Mouse (Mus musculus) hindbrain, embryonic 10.5 days (tissue): Measurements from ENCODE around the gene Tapbp. TPM values are rescaled to one million over a fixed set of nuclear protein-coding genes. Genes with fewer than 3 reads are reported as not detected.
"Not testable (repeated sequence)": the region's sequence is repeated elsewhere in the genome, so short reads cannot be mapped to it uniquely, and the experiment has no call there.

Experiments used
- DNase-seq: peaks from one replicate; pipeline ENCODE4 v3.0.0-alpha.2; 2017; ENCODE audit warnings: low spot score
- H3K27ac ChIP-seq: fragments of 300-500 bp; sonication (generic); 2 replicates; pipeline ENCODE4 v1.5.1; 2016; ENCODE audit warnings: mild to moderate bottlenecking, moderate library complexity
- H3K27me3 ChIP-seq: fragments of 300-500 bp; sonication (generic); 2 replicates; pipeline ENCODE4 v1.6.1; 2016; ENCODE audit warnings: mild to moderate bottlenecking; ENCODE audit not compliant: poor library complexity, insufficient read depth, severe bottlenecking
- H3K36me3 ChIP-seq: fragments of 300-500 bp; sonication (generic); 2 replicates; pipeline ENCODE4 v1.6.1; 2016; ENCODE audit warnings: mild to moderate bottlenecking, moderate library complexity
- H3K4me1 ChIP-seq: fragments of 300-500 bp; sonication (generic); replicated peaks from 2 replicates; pipeline ENCODE4 v1.6.1; 2016; ENCODE audit warnings: mild to moderate bottlenecking
- H3K4me3 ChIP-seq: fragments of 300-500 bp; sonication (generic); 2 replicates; pipeline ENCODE4 v1.5.1; 2016; ENCODE audit warnings: mild to moderate bottlenecking, moderate library complexity
- H3K9me3 ChIP-seq: fragments of 300-500 bp; sonication (generic); 2 replicates; pipeline ENCODE4 v1.6.1; 2016; ENCODE audit warnings: mild to moderate bottlenecking, moderate library complexity
- WGBS: fragments of 180-500 bp; shearing (Covaris S2); methylation state at CpG from one replicate; pipeline ENCODE4 v1.1.7; 2016; 5-methylcytosine and 5-hydroxymethylcytosine counted together
- polyA plus RNA-seq: library from polyadenylated mRNA; unstranded; fragments of >200 nt; fragmentation: Nextera tagmentation; extraction: Ambion mirVana; gene quantifications from 2 replicates; pipeline ENCODE4 v1.2.1, GENCODE M21; 2016

Tapbp gene
- polyA plus RNA-seq: 14.5 and 17.2 TPM in 2 replicates

GRCm38 (mm10) chr17:33915671-33916250, at the start of gene Tapbp, which contains the start of gene Zbtb22:
Gene Tapbp, plus strand, starts transcription at chr17:33915899.
Gene Zbtb22, plus strand, starts transcription at chr17:33915904.
- Histone ChIP-seq H3K27me3 (0 out of 2 replicates have a peak, but pooled peaks cover 17% of the 10 kb centered on the region), H3K4me1 (peaks cover 70% of the 10 kb centered on the region), H3K4me3 (peak within 1 kb of the TSS; percentile 79), H3K27ac (peak within 1 kb of the TSS; percentile 96), H3K36me3 (peaks cover 65% of the 10 kb centered on the region), H3K9me3 (0 out of 2 replicates have a peak, but pooled peaks cover 2% of the 10 kb centered on the region)
- peak; percentile 98 for DNase-seq
- under 1% methylated on average over 34 of the region's 34 CpGs for WGBS

DNA sequence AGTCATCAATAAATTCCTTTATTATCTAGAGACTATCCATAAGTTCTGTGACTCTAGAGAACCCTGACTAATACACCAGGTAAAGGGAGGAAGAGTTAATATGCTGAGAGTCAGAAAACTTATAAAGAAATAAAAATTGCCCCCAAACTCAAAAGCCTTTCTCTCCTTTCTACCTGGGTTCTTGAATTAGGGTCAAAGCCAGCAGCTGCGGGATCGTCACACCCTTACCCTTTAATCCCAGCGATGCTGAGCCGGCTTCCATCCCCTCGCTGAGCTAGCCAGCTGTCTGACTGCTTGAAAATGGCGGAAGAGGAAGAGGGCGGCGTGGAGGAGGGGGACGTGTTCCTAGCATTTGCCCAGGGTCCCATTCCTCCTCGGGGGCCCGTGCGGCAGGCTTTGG, 42.2 kb upstream of the Tapbp start, which contains the start of gene Gm7029:
TSS of gene Gm7029 (plus strand) at position 301 of the 400 bp plus-strand sequence.
- H3K9me3 ChIP-seq, H3K27me3 ChIP-seq, H3K4me3 ChIP-seq, H3K27ac ChIP-seq, DNase-seq, H3K4me1 ChIP-seq: not testable (repeated sequence)
- WGBS: 82% methylated on average over 5 of the region's 12 CpGs
- H3K36me3 ChIP-seq: peaks cover 42% of the 10 kb centered on the region

DNA sequence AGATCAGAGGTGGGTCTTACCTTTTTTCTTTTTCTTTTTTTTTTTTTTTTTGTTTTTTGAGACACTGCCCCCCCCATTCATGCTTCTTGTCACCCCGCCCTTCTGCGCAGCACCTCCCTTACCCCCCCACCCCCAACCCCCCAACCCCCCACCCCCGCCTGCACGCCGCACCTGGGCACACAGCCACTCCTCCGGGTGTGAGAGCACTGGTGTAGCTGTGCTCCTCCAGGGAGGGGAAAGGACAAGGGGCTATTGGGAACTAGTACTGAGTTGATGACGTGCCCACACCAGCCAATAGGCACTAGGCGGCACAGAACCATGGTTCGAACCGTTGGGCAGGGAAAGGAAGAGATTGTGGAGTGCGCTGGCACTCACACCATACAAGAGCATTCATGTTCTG, 41.3 kb upstream of the Tapbp start:
- Histone ChIP-seq H3K9me3 (no peaks in the 10 kb centered on the region), H3K27ac (no peak overlapping the region), H3K36me3 (peaks cover 51% of the 10 kb centered on the region), H3K4me3 (no peak overlapping the region), H3K27me3 (no peaks in the 10 kb centered on the region), H3K4me1 (no peaks in the 10 kb centered on the region)
- DNase-seq: no peak
- 92% methylated on average over 10 of the region's 11 CpGs for WGBS

DNA sequence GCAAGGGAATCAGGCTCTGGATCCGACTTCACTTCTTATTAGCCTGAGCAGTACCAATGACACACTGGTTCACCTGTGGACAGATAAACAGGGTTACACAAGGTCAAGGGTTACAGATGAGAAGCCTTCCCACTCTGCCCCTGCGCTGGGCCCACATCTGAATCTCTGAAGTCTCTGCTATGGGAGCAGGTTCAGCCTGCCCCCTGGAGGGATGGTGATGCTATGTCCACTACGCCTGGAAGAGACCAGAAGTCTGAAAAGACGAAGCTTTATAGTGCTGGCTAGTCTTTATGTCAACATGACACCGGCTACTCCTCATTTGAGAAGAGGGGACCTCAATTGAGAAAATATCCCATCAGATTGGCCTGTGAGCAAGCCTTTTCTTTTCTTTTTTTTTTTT, 39.9 kb upstream of the Tapbp start:
- H3K4me3 ChIP-seq, H3K27me3 ChIP-seq, DNase-seq, H3K4me1 ChIP-seq, H3K27ac ChIP-seq, H3K9me3 ChIP-seq: not testable (repeated sequence)
- WGBS: 85% methylated on average over 5 of the region's 5 CpGs
- H3K36me3 ChIP-seq: peaks cover 64% of the 10 kb centered on the region

DNA sequence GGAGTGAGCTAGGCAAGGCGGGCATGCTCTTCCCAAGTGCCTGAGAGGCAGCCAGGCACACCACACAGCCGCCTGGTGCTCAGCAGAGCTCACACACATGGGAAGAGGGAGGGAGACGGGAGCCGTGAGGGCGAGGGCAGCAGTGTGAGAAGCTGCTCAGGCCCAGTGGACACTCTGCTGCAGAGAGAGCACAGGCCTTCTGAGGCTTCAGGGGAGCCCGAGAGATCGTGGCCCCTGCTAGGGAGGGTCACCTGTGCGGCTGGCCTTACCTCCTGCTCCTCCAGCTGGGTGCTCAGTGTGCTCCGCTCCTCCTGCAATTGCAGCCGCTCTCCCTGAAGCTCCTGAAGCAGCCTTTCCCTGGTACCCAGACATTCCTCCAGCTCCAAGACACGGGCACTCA, 31.4 kb upstream of the Tapbp start:
- H3K4me1 ChIP-seq: peaks cover 17% of the 10 kb centered on the region
- 90% methylated on average over 10 of the region's 11 CpGs for WGBS
- H3K36me3 ChIP-seq: peaks cover 74% of the 10 kb centered on the region
- H3K27ac ChIP-seq, H3K4me3 ChIP-seq, H3K27me3 ChIP-seq, DNase-seq, H3K9me3 ChIP-seq: not testable (repeated sequence)

DNA sequence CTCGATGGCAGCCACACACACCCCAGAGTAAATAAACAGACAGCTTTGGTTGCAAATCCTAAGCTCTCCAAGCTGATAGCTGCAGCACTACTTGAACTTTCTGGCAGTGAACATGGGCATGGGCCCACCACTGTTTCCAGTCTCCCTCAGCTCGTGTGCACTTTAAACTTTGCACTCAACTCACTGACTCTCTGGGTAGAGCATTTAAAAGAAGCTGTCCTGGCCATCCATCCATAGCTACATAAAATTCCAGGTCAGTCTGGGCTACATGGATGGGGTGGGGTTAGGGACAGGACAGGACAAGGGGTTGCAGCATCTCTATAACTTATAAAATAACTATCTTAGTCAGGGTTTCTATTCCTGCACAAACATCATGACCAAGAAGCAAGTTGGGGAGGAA, 27.9 kb upstream of the Tapbp start:
- Histone ChIP-seq H3K36me3 (peaks cover 42% of the 10 kb centered on the region), H3K4me1 (peaks cover 18% of the 10 kb centered on the region)
- WGBS: 85% methylated on average over 2 of the region's 2 CpGs
- not testable (repeated sequence) for DNase-seq, H3K9me3 ChIP-seq, H3K4me3 ChIP-seq, H3K27ac ChIP-seq, H3K27me3 ChIP-seq

GRCm38 (mm10) chr17:33888230-33888629, 27.5 kb upstream of the Tapbp start:
- not testable (repeated sequence) for H3K27ac ChIP-seq, H3K9me3 ChIP-seq, DNase-seq, H3K27me3 ChIP-seq
- Histone ChIP-seq H3K4me3 (peak overlapping the region; percentile 18; the same call in 1 of the 2 replicates), H3K36me3 (peaks cover 38% of the 10 kb centered on the region), H3K4me1 (peaks cover 18% of the 10 kb centered on the region)

DNA sequence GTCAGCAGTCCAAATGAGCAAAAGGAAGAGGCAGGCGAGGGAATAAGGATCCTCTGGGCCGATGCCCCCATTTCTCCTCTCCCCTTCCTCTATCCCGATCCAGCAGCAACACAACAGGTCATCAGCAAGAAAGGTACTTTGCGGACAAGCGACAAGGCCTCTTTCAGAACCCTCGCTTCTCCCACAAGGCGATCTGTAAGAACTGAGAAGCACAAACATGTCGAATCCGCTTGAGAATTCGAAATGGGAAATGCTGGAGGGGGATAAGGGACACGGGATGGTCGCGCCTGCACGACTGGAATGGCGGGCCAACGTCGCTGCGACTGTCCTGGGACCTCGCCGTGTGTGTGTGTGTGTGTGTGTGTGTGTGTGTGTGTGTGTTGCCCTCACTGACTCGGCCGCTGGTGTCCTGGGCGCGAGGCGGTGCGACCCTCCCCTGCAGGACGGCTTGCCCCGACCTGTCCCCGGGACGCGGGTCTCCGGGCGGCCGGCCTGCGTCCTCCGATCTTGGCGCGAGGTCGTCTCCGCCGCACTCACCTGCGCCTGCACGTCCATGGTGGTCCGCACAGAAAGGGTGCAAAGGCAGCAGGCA, 25.7 kb upstream of the Tapbp start:
- under 1% methylated on average over 44 of the region's 44 CpGs for WGBS
- Histone ChIP-seq H3K27ac (peak overlapping the region; percentile 93), H3K36me3 (peaks cover 21% of the 10 kb centered on the region), H3K4me1 (peaks cover 18% of the 10 kb centered on the region), H3K4me3 (peak overlapping the region; percentile 70)
- not testable (repeated sequence) for DNase-seq, H3K9me3 ChIP-seq, H3K27me3 ChIP-seq

DNA sequence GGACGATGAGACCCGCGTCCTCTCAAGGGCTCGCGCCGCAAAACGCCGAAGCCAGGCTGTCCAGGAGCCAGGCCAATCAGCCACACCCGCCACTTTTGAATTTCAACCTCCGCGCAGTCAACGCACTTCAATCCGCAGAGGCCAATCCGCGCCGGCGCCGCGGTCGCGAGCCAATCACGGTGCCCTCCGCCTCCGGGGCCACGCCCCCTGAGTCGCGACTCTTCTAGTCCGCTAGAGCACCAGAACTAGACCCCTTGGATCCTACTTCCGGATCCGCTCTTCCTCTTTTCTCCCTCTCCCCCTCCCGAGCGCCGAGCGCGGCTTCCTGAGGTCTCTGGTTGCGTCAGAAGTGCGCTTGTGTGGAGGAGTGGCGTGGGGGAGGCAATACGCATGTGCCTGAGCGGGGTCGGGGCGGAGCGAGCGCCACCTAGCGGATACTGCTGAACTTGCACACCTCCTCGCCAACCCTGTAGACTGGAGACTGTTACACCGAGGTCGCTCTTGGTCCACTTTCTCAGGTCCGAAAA, 25.1 kb upstream of the Tapbp start, which contains the start of gene Kifc1:
TSS of gene Kifc1 (minus strand) at position 129 of the 527 bp plus-strand sequence.
- Histone ChIP-seq H3K27ac (peak within 1 kb of the TSS; percentile 93), H3K4me1 (peaks cover 18% of the 10 kb centered on the region), H3K27me3 (no peaks in the 10 kb centered on the region), H3K36me3 (peaks cover 15% of the 10 kb centered on the region), H3K9me3 (no peaks in the 10 kb centered on the region), H3K4me3 (peak within 1 kb of the TSS; percentile 70)
- DNase-seq: peak; percentile 100
- under 1% methylated on average over 49 of the region's 49 CpGs for WGBS

DNA sequence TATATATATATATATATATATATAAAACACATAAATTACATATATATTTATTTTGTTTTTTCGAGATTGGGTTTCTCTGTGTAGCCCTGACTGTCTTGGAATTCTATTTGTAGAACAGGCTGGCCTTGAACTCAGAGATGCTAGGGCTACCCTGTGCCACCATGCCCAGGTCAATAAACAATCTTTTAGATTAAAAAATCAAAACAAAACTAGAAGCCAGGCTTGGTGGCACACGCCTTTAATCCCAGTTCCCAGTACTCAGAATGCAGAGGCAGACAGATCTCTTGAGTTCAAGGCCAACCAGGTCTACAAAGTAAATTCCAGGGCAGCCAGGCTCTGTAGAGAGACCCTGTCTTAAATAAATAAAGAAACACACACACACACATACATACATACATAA, 24.3 kb upstream of the Tapbp start:
- H3K9me3 ChIP-seq: no peaks in the 10 kb centered on the region
- 67% methylated on average over 2 of the region's 2 CpGs for WGBS
- H3K27ac ChIP-seq: no peak overlapping the region
- H3K4me1 ChIP-seq: peaks cover 18% of the 10 kb centered on the region
- peaks cover 8% of the 10 kb centered on the region for H3K36me3 ChIP-seq
- no peaks in the 10 kb centered on the region for H3K27me3 ChIP-seq
- H3K4me3 ChIP-seq: no peak overlapping the region
- DNase-seq: no peak

- 66% methylated on average over 6 of the region's 6 CpGs for WGBS
- H3K36me3 ChIP-seq, DNase-seq: not testable (repeated sequence)
Observed at GRCm38 (mm10) chr17:33891892-33892291, 23.8 kb upstream of the Tapbp start.

GRCm38 (mm10) chr17:33892429-33892828, 23.3 kb upstream of the Tapbp start:
- DNase-seq: no peak
- no peaks in the 10 kb centered on the region for H3K27me3 ChIP-seq
- H3K9me3 ChIP-seq: no peaks in the 10 kb centered on the region
- no peak overlapping the region for H3K27ac ChIP-seq
- H3K36me3 ChIP-seq: no peaks in the 10 kb centered on the region
- H3K4me1 ChIP-seq: peaks cover 18% of the 10 kb centered on the region
- 18% methylated on average over 7 of the region's 7 CpGs for WGBS
- H3K4me3 ChIP-seq: no peak overlapping the region

More at GRCm38 (mm10) chr17:33891892-33892291, 23.8 kb upstream of the Tapbp start:
- H3K27me3 ChIP-seq, H3K4me3 ChIP-seq, H3K27ac ChIP-seq, H3K9me3 ChIP-seq: not testable (repeated sequence)
- peaks cover 18% of the 10 kb centered on the region for H3K4me1 ChIP-seq

GRCm38 (mm10) chr17:33893011-33893410, 22.7 kb upstream of the Tapbp start:
- H3K27ac ChIP-seq, H3K9me3 ChIP-seq, H3K4me3 ChIP-seq, DNase-seq, H3K36me3 ChIP-seq, H3K27me3 ChIP-seq: not testable (repeated sequence)
- WGBS: 73% methylated on average over 4 of the region's 4 CpGs
- H3K4me1 ChIP-seq: peaks cover 14% of the 10 kb centered on the region
